Mouse (Mus musculus) adrenal gland, postnatal 25 days (tissue): Measurements from ENCODE around the gene Cdkn2c. TPM values are rescaled to one million over a fixed set of nuclear protein-coding genes. Genes with fewer than 3 reads are reported as not detected.

Source experiments
- DNase-seq: peaks from one replicate; pipeline ENCODE4 v3.0.0; 2021; ENCODE audit warnings: mixed read lengths
- total RNA-seq: library from RNA; stranded (reverse); gene quantifications from 2 replicates; pipeline ENCODE4 v1.2.3, GENCODE M21; 2021

Cdkn2c gene
- total RNA-seq, 1 experiment from 2014 or later = 42.7 TPM

DNA sequence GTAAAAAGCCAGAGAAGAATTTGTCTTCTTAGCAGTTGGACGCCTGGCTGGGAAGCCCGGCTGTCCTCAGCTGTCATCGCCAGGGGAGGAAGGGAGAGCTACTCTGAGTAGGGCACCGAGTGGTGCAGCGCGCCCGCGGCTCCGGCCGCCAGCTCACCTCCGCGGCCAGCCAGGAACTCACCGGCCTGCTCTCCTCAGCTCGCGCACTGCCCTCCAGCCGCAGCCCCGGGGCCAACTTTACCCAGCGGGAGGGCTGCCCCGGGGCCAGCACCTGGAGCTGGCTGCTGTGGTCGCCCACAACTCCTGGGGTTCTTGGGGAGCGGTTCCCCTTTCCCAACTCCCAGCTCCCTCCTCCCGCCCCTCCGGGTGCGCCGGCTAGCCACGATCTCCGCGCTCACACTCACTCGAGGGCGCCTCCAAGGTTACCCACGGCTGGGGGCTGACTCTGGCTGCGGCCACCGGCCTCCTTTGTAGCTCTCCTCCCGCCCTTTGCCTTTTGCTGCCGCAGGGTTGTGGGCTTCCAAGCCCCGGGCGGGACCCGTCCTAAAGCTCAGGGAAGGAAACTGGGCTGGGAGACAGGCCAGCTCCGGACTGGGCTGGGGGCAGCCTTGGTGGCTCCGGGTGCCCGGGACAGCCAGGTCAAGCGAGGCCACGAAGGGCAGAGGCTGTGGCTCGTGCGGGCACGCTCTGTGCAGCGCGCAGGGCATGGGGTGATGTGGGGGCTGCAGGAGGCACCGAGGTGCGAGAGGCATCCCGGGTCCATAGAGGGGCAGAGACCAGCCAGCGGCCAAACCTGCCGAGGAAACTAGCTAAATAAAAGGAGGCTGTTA lies 9.8 kb downstream of the Cdkn2c start:
- DNase-seq = peak; percentile 67

DNA sequence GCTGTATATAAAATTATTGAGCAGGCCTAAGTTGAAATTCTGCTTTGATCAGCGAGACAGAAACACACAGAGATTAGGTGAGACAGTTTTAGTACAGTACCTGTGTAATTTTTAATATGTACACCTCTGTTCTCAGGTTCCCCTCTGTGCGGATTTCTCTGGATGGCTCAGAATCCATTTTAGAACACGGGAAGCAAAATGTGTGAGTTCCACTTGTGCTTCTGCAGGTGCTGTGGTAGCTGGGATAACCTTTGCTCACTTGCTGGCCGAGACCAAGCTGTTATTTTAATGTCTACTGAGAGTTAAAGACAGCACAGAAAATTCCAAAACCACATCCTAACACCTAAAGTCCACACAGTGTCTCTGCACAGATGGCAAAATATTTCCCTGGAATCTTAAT lies 10.7 kb downstream of the Cdkn2c start:
- DNase-seq = no peak

DNA sequence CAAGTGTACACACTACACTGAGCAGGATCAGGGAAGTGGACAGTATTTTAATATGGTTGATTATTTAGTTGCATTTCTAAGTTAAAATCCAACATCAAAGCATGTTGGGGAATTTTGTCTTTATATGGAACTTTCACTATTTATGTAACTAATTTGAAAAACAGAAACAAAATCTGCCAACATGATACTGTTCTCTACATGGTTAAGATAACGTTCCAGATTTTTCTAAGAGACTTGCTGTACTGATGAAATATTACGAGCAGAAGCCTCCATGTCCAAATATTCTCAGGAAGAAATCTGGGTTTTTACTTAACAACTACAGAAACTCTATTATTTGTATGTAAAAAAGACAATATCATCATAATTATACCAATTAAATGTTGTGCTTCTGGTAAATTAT lies 11.3 kb downstream of the Cdkn2c start:
- DNase-seq = no peak

DNA sequence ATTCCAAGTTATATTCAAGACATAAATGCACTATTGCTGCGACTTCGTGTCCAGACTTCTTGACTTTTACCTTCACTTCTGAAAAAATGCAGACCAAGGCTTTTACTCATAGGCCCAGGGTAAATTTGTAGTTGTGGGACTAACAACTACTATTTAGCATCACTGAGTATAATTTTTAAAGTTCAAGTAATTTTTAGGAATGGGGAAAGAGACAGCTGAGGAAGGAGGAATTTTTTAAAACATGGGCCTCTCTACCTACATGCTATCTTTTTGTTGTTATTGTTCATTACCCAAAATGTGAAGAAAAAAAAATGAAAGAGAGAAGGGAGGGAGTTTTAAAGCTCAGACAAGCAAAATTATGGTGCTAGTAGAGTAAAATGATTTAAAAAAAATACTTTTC lies 12.3 kb downstream of the Cdkn2c start:
- no peak for DNase-seq

DNA sequence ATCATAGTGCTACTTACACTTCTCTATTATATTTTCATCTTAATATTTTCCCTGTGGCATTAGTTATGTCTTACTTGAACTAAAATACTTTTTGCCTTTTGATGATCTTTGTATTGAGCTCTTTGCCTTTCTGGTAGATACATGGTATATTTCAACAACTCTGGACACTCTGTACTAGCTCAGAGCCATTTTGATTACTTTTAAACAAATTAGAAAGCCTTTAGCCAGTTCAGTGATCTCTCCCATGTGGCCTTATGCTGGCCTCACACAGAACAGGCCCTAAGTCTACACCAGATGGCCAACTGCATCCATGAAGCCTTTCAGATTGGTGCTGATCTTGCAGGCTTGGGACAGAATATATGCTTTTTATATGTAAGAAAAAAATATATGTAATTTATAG lies 13.7 kb downstream of the Cdkn2c start:
- no peak for DNase-seq

DNA sequence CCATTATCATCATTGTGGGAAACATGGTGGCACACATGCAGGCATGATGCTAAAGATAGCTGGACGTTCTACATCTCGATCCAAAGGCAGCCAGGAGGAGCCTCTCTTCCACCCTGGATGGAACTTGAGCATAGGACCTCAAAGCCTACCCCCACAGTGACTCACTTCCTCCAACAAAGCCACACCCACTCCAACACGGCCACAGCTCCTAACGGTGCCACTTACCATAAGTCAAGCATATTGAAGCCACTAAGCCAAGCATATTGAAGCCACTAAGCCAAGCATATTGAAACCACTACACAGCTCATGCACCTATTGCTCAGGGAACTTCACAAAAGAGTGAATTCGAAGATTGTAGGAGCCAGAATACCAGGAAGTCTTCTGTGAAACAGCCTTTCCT lies 17.7 kb downstream of the Cdkn2c start:
- DNase-seq = no peak

DNA sequence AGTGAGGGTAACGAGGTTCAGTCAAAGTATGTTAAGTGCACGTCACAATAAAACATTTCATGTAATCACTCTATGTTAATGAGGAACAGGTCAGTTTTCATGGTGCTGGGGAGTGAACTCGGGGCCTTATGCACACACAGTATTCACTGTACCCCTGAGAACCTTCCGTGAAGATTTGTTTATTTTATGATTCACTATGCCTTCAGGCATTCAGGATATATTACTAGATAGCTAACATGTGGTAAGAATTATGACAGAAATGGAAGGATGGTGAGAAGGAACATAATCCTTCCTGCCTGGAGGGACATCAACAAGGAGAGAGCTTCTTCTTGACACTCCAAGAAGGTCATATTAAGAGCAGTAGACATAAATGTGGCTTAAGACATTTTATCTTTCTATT lies 19.7 kb downstream of the Cdkn2c start:
- no peak for DNase-seq

DNA sequence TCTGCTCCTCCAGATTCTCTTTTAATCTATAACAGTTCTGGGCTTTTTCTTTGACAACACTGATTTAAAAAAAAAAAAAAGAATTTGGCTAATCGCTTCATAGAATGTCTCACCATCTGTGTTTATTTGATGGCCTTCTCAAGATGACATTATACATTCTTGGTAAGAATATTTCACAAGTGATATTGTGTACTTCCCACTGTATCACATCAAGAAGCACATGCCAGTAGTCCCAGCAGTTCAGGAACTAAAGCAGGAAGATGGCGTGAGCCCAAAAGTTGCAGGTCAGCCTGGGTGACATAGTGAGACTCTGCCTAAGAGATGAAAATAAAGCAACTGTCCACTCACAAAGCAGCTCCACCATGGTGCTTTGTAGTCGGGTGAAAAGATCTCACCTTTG lies 25.5 kb downstream of the Cdkn2c start:
- DNase-seq = no peak

DNA sequence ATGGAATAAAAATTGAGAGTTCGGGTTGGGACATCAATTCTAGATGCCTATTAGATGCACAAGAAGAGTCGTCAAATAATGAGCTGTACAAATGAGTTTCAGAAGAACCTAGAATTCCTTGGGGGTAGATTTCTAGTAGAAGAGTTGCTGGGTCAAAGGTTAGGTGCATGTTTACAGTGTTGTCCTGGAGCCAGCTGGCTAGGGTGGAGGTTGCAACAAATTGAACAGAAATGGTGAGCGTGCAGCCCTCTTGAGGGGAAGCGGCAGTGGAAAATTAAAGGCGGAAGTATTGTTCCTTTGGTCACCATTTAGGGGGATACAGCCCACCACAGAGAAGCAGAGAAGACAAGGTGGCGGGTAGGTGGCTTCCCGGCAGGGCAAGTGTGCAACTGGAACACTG lies 26.8 kb downstream of the Cdkn2c start:
- DNase-seq = no peak

DNA sequence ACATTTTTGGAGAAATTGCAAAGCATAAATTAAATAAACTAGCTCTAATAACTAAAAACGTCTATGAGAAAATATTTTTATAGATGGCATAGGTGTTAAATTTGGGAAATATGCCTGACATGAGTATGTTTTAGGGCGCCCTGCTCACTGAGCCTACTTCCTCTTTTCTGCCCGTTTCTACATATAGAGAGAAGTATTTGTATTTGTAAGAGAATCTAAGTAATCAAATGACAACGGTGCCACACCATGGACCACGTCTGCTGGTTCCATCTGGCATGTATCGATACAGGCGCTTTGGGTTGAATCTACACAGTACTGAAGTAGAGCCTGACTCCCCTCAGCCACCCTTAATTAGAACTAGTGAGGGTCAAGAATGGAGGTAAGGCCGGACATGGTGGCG lies 27.6 kb downstream of the Cdkn2c start:
- no peak for DNase-seq

DNA sequence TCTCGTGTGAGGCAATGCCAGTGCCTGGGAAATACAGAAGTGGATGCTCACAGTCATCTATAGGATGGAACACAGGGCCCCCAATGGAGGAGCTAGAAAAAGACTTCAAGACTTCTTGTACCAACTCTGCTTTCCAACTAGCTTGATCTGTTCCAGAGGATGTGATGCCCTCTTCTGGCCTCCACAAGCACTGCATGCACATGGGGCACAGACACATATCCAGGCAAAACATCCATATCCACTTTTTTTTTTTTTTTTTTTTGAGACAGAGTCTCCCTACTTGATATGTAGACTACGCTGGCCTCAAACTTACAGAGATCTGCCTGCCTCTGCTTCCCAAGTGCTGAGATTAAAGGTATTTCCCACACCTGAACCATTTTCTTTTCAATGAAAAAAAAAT lies 32.0 kb downstream of the Cdkn2c start:
- no peak for DNase-seq

DNA sequence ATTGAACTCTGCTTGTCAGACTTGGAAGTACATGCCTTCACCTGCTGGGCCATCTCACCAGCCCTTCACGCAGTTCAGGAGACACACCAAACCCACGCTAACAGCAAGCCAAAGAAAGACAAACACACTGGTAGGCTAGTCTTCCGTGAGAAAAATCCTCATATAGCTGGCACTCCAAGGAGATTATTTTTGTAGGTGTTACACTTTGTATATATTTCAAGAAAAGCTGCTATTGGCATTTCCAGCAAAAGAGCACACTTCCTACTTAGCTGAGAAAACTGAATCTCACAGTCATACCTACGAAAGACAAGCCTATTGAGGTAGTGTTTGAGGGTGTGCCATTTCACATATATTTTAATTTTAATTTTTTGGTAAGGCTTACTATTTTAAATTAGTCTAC lies 36.0 kb downstream of the Cdkn2c start:
- no peak for DNase-seq

DNA sequence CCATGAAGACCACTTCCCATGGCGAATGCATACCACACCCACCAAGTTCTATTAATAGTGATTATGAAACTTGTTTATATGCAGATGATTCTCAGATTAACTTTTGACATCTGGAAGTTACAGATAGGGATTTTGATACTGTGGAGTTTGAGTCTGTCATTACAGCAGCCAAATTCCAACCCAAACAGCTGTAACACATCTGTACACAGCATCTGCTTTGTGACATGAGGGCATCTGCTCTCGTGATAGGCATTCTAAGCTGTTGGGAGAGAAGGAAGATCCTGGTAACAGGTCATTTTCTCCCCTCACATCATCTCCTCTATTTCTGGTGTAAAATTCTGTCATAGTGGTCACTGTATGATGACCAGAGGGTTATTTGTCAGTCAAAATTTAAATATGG lies 36.8 kb downstream of the Cdkn2c start:
- DNase-seq = no peak

DNA sequence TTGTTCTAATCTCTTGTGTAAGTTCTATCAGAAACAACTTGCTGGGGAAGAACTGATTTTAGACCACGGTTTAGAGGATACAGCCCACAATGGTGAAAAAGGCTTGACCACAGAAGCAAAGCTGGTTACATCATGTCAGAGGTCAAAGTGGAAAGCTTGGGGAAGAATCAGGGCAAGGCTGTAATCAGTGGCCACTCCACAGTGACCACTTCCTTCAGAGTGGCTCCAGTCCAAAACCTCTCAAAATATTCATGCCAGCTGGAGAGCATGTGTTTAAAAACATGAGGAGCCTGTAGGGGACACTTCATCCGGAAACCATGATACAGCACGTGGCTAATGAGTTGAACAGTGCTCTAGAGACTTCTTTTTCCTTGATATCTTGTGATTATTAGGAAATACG lies 54.4 kb downstream of the Cdkn2c start:
- DNase-seq = no peak

Other genes with a start within 250 kb of the Cdkn2c start
- gene Rnf11, start 182.5 kb downstream of the Cdkn2c start, total RNA-seq = 184 and 194 TPM in 2 replicates
- gene 4930522H14Rik, start 135.9 kb downstream of the Cdkn2c start, total RNA-seq = not detected in 2 replicates
- 27.1 and 28.7 TPM in 2 replicates for gene Faf1, start 9.4 kb upstream of the Cdkn2c start, total RNA-seq